Mouse (Mus musculus) hindbrain, embryonic 15.5 days (tissue): Measurements from ENCODE around the gene Smoc1. TPM values are rescaled to one million over a fixed set of nuclear protein-coding genes. Genes with fewer than 3 reads are reported as not detected.

Source experiments
- ATAC-seq: fragments of 200-750 bp; cut with Nextera tagmentation; 2 replicates; pipeline ENCODE4 v1.8.0; 2017; ENCODE audit warnings: low read depth, moderate number of reproducible peaks, moderate TSS enrichment; ENCODE audit not compliant: low FRiP score
- H3K27ac ChIP-seq: fragments of 300-500 bp; sonication (generic); replicated peaks from 2 replicates; pipeline ENCODE4 v1.5.1; 2015; ENCODE audit warnings: mild to moderate bottlenecking, inconsistent platforms
- H3K27me3 ChIP-seq: fragments of 300-500 bp; sonication (generic); 2 replicates; pipeline ENCODE4 v1.6.1; 2015; ENCODE audit warnings: control low read depth, inconsistent platforms
- H3K36me3 ChIP-seq: fragments of 300-500 bp; sonication (generic); 2 replicates; pipeline ENCODE4 v1.6.1; 2015; ENCODE audit warnings: control low read depth, inconsistent platforms
- H3K4me1 ChIP-seq: fragments of 300-500 bp; sonication (generic); replicated peaks from 2 replicates; pipeline ENCODE4 v1.6.1; 2015; ENCODE audit warnings: control low read depth, inconsistent platforms
- H3K4me2 ChIP-seq: fragments of 300-500 bp; sonication (generic); 2 replicates; pipeline ENCODE4 v1.6.1; 2015; ENCODE audit warnings: moderate library complexity, mild to moderate bottlenecking, inconsistent platforms
- H3K4me3 ChIP-seq: fragments of 300-500 bp; sonication (generic); 2 replicates; pipeline ENCODE4 v1.5.1; 2015; ENCODE audit warnings: mild to moderate bottlenecking, inconsistent platforms
- H3K9ac ChIP-seq: fragments of 300-500 bp; sonication (generic); 2 replicates; pipeline ENCODE4 v1.6.1; 2015; ENCODE audit warnings: inconsistent platforms
- H3K9me3 ChIP-seq: fragments of 300-500 bp; sonication (generic); 2 replicates; pipeline ENCODE4 v1.6.1; 2016; ENCODE audit warnings: control low read depth, inconsistent platforms
- WGBS: fragments of 180-500 bp; shearing (Covaris S2); methylation state at CpG from one replicate; pipeline ENCODE4 v1.1.7; 2015; 5-methylcytosine and 5-hydroxymethylcytosine counted together
- polyA plus RNA-seq: library from polyadenylated mRNA; unstranded; fragments of >200 nt; fragmentation: Nextera tagmentation; extraction: Ambion mirVana; gene quantifications from 2 replicates; pipeline ENCODE4 v1.2.1, GENCODE M21; 2015

Gene Smoc1
- polyA plus RNA-seq, 1 experiment from 2014 or later, result 37.7 TPM

DNA sequence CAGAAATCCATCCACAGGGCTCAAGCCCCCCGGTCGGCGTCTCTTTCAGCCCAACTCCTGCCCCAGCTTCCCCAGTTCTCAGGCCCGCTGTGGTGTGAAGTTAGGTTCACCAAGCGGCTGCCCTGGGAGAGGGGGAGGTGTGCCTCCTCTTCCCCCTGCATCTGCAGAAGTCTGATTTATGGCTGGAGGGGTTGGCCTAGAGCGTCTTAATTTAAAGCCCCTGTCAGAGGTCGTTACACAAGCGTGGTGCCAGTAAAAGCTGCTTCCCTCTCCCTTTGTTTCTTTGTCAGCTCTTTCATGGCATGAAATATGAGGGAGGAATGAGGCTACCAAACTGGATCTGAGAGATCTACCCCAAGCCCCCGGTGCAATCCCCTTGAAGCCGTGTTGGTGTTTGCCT, 139.5 kb downstream of the Smoc1 start:
- Histone ChIP-seq H3K4me3 (no peak overlapping the region), H3K4me1 (peaks cover 17% of the 10 kb centered on the region), H3K36me3 (no peaks in the 10 kb centered on the region), H3K27me3 (no peaks in the 10 kb centered on the region), H3K27ac (no peak overlapping the region), H3K9me3 (no peaks in the 10 kb centered on the region), H3K4me2 (no peak overlapping the region), H3K9ac (no peak overlapping the region)
- ATAC-seq, result no peak
- WGBS, result 12% methylated on average over 10 of the region's 10 CpGs

DNA sequence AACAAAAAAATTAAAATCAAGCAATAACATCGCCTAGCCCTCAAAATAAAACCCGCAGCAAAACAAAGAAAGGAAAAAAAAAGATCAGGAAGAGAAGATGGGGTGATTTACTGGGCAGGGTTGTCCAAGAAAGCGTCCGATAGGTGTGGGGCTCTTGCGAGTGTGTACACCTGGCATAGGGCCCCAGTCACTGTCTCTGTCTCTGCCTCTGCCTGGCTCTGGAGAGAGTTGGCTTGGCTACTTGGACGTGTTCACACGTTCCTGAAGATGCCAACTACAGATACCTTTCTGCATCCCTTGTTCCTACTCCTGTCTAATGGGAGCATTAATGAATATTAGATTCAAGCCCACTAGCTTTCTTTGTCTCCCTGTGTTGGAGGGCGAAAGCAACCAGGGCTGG, 140.0 kb downstream of the Smoc1 start:
- Histone ChIP-seq H3K4me2 (no peak overlapping the region), H3K36me3 (no peaks in the 10 kb centered on the region), H3K27me3 (no peaks in the 10 kb centered on the region), H3K9ac (no peak overlapping the region), H3K9me3 (no peaks in the 10 kb centered on the region), H3K4me1 (peaks cover 17% of the 10 kb centered on the region), H3K27ac (0 out of 2 replicates have a peak overlapping the region, but pooled peaks have one; percentile 3), H3K4me3 (no peak overlapping the region)
- 0 out of 2 replicates have a peak, but pooled peaks have one; percentile 23 for ATAC-seq
- 74% methylated on average over 8 of the region's 8 CpGs for WGBS

DNA sequence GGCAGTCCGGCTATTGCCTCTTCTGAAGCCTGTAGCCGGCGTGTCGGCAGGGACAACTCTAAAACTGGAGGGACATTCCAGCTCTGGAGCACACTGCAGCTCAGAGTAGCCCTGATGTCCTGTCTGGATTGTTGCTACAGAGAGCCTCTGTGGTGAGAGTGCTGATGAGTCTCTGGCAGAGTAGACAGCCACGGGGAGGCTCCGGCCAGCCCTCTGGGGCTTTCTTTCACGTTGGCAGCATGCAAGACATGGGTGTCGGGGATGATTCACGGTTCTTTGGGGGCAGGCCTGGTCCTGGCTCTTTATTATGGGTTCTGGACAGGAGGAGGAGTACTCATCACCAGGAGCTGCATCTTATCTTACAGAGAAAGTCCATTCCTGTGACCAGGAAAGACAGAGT, 140.5 kb downstream of the Smoc1 start:
- 60% methylated on average over 9 of the region's 9 CpGs for WGBS
- no peak overlapping the region for H3K4me3 ChIP-seq
- H3K27ac ChIP-seq, result 0 out of 2 replicates have a peak overlapping the region, but pooled peaks have one; percentile 3
- H3K4me2 ChIP-seq, result no peak overlapping the region
- H3K4me1 ChIP-seq, result peaks cover 17% of the 10 kb centered on the region
- H3K36me3 ChIP-seq, result no peaks in the 10 kb centered on the region
- H3K9ac ChIP-seq, result no peak overlapping the region
- no peaks in the 10 kb centered on the region for H3K27me3 ChIP-seq
- no peaks in the 10 kb centered on the region for H3K9me3 ChIP-seq
- peak; percentile 15; the same call in 1 of the 2 replicates for ATAC-seq

DNA sequence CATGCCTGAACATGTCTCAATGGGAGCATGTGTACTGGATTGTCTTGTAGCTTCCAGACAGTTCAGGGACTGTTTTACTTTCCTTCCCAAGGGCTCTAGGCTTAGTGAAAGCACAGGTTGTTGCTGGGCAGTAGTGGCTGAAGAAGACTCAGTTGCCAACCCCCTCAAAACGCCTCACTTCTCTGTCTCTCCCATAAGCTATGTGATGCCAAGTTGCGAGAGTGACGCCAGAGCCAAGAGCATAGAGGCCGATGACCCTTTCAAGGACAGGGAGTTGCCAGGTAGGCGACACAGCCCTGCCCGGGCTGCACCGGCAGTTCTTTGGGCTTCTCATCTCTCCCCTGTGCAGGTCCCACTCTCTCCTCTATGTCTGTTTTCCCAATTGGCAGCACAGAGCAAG, 141.4 kb downstream of the Smoc1 start:
- H3K9ac ChIP-seq, result no peak overlapping the region
- H3K27ac ChIP-seq, result no peak overlapping the region
- 93% methylated on average over 7 of the region's 7 CpGs for WGBS
- no peak overlapping the region for H3K4me2 ChIP-seq
- ATAC-seq, result no peak
- H3K9me3 ChIP-seq, result no peaks in the 10 kb centered on the region
- no peaks in the 10 kb centered on the region for H3K27me3 ChIP-seq
- H3K4me3 ChIP-seq, result no peak overlapping the region
- peaks cover 17% of the 10 kb centered on the region for H3K4me1 ChIP-seq
- H3K36me3 ChIP-seq, result no peaks in the 10 kb centered on the region

DNA sequence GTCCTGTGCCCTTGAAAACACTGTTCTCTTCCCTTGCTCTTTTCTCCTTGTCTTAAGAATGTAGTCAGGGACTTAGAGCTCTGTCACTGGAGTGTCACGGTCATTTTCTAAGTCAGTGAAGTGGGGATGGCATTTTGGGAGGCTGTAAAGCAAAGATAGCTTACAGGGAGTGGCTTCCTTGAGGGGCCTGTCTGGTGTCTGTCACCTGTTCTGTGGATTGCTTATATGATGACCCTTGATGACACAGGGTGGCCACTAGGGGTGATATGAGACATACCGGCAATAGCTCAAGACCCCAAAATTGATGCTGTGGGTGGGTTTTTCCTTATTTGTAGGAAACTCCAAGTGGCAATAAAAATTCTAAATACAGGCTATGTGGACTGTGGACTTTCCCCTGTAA, 141.9 kb downstream of the Smoc1 start:
- Histone ChIP-seq H3K4me3 (no peak overlapping the region), H3K9me3 (no peaks in the 10 kb centered on the region), H3K27me3 (no peaks in the 10 kb centered on the region), H3K4me1 (peaks cover 17% of the 10 kb centered on the region), H3K4me2 (no peak overlapping the region), H3K9ac (no peak overlapping the region), H3K36me3 (no peaks in the 10 kb centered on the region), H3K27ac (no peak overlapping the region)
- ATAC-seq, result no peak
- WGBS, result 84% methylated on average over 2 of the region's 2 CpGs

DNA sequence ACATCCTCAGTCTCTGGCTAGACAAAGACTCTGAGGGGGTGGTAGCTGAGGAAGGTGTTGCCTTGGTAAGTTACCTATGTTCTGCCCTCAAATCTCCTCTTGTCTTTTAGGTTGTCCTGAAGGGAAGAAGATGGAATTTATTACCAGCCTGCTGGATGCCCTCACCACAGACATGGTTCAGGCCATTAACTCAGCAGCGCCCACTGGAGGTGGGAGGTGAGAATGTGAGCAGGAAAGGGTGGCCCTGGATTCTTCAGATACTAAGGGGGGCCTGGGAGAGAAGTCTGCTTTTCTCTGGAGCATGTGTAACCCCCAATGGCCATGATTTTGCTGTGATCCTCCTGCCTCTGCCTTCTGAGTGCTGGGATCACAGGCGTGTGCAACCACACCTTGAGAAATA, 143.5 kb downstream of the Smoc1 start:
- Histone ChIP-seq H3K4me2 (no peak overlapping the region), H3K27ac (no peak overlapping the region), H3K4me1 (peaks cover 17% of the 10 kb centered on the region), H3K27me3 (no peaks in the 10 kb centered on the region), H3K9me3 (no peaks in the 10 kb centered on the region), H3K4me3 (no peak overlapping the region), H3K9ac (no peak overlapping the region), H3K36me3 (no peaks in the 10 kb centered on the region)
- no peak for ATAC-seq
- WGBS, result 91% methylated on average over 2 of the region's 2 CpGs

DNA sequence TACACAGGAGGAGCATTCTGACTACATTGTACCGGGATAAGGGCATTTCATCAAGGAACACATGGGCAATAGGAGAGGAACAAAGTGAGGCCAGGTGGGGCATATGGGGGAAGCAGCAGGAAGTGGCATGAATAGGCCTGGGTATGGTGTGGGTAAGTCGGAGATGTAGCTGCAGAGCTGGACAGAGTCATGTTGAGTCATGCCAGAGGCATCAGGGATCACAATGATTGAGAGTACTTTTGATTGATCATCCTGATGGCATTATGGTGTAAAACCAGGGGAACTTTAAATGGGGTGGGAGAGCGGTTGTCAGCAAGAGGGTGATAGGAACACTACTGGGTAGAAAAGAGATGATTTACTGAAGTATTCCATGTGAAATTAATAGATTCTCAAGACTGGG, 146.4 kb downstream of the Smoc1 start:
- Histone ChIP-seq H3K9ac (no peak overlapping the region), H3K9me3 (no peaks in the 10 kb centered on the region)

DNA sequence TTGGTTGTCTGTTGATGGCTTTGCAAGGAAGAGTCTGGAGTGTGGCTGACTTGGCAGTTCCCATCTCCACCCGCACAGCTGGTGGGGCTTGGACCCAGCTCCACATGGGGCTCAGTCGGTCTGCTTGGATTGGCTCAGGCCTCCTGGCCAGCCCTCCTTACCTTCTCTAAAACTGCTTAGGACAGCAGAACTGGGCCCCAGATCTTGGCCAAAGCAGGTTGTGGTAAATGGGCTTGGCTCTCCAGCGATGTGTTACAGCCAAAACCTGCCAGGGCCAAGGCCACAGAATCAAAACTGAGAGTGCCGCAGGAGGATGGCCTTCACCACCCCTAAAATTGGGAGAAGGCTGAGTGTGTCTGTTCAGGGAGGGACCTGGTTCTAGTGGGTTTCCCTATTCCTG, 147.3 kb downstream of the Smoc1 start:
- H3K9me3 ChIP-seq, result no peaks in the 10 kb centered on the region
- H3K36me3 ChIP-seq, result no peaks in the 10 kb centered on the region
- no peaks in the 10 kb centered on the region for H3K4me1 ChIP-seq
- H3K4me2 ChIP-seq, result no peak overlapping the region
- H3K27me3 ChIP-seq, result no peaks in the 10 kb centered on the region
- ATAC-seq, result no peak
- H3K4me3 ChIP-seq, result no peak overlapping the region
- H3K9ac ChIP-seq, result no peak overlapping the region
- no peak overlapping the region for H3K27ac ChIP-seq
- WGBS, result 85% methylated on average over 4 of the region's 4 CpGs

More for the DNA sequence above, 146.4 kb downstream of the Smoc1 start:
- no peaks in the 10 kb centered on the region for H3K27me3 ChIP-seq
- ATAC-seq, result no peak
- no peak overlapping the region for H3K4me3 ChIP-seq
- no peaks in the 10 kb centered on the region for H3K36me3 ChIP-seq
- H3K4me1 ChIP-seq, result no peaks in the 10 kb centered on the region
- no peak overlapping the region for H3K4me2 ChIP-seq
- 92% methylated on average over 3 of the region's 3 CpGs for WGBS
- no peak overlapping the region for H3K27ac ChIP-seq

DNA sequence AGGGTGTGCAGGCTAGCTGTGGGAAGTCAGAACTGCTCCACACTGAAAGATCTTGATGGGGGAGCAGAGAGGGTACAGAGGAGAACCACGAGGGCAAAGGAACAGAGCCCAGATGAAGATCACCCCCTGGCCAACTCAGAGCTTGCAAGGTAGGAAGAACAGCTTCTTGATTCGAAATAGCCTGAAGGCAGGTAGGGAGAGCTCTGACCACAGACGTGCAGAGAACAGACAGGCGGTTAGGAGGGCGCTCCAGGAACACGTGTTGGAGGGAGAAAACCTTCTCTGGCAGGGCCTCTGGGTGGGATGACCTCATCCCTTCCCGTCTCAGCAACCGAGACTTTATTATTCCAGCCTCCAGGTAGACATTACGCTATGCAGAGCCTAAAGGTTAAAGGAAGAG, 148.6 kb downstream of the Smoc1 start:
- no peak for ATAC-seq
- Histone ChIP-seq H3K27me3 (no peaks in the 10 kb centered on the region), H3K9me3 (no peaks in the 10 kb centered on the region), H3K27ac (no peak overlapping the region), H3K4me3 (no peak overlapping the region), H3K36me3 (no peaks in the 10 kb centered on the region), H3K4me2 (no peak overlapping the region), H3K9ac (no peak overlapping the region), H3K4me1 (no peaks in the 10 kb centered on the region)
- 62% methylated on average over 9 of the region's 9 CpGs for WGBS

DNA sequence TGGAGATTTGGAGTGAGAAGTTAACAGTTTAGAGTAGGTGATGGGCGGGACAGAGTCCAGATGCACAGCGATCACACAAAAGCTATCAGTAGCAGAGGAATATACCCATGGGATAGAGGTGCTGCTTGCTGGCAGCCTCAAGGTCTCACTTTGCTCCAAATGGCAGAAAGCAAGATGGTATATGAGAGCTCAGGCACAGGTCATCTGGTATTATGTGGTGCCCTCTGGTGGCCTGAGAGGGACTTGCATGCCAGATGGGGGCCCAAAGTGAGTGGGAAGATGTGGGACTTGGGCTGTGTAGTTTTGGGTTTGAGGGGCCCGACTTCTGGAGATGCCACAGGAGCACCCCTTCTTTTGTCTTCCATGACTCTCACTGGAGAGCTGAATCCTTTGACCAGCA, 155.5 kb downstream of the Smoc1 start:
- 62% methylated on average over 3 of the region's 3 CpGs for WGBS
- no peaks in the 10 kb centered on the region for H3K36me3 ChIP-seq
- no peak overlapping the region for H3K27ac ChIP-seq
- H3K9ac ChIP-seq, result no peak overlapping the region
- H3K4me2 ChIP-seq, result no peak overlapping the region
- ATAC-seq, result peak; percentile 38; the same call in 1 of the 2 replicates
- H3K9me3 ChIP-seq, result no peaks in the 10 kb centered on the region
- no peak overlapping the region for H3K4me3 ChIP-seq
- H3K27me3 ChIP-seq, result no peaks in the 10 kb centered on the region
- H3K4me1 ChIP-seq, result no peaks in the 10 kb centered on the region

DNA sequence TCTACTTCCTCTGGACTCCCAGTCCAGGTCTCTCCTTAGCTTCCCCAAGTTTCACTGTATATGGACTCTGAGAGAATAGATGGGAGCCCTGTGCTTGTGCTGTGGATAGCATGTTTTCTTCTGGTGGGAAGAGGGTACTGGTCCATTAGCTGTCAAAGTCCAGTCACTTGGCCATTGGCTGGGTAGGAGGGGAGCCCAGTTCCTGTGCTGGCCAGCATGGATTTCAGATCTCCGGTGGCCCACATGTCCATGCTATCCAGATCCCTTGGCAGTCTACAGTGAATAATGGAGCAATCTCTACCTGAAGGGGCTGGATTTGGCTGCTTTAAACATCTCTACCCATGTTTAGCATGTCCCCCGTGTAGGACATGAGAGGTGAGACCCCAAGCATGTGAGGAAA, 158.4 kb downstream of the Smoc1 start:
- Histone ChIP-seq H3K4me3 (no peak overlapping the region), H3K36me3 (no peaks in the 10 kb centered on the region), H3K9me3 (no peaks in the 10 kb centered on the region), H3K4me1 (no peaks in the 10 kb centered on the region), H3K4me2 (no peak overlapping the region), H3K9ac (no peak overlapping the region), H3K27ac (no peak overlapping the region), H3K27me3 (no peaks in the 10 kb centered on the region)
- no peak for ATAC-seq
- WGBS, result 96% methylated on average over 2 of the region's 2 CpGs

DNA sequence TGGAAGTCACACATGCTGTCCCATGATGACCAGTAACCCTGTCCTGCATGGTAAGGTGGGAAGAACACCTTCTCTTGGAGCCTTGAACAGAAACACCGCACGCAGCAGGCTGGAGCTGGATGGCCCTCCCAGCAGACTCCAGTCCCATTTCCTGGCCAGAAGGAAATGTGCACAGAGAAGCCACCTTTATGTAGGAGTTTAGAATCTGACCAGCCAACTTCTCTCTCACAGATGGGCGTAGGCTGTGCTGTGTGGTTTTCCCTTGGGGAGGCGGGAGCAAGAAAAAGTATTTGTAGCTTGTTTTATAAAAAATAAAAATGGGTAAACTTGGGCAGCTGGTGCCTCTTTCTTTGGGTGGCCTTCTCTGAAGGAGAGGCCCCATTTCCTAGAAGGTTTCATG, 159.5 kb downstream of the Smoc1 start:
- no peak overlapping the region for H3K9ac ChIP-seq
- H3K27ac ChIP-seq, result no peak overlapping the region

DNA sequence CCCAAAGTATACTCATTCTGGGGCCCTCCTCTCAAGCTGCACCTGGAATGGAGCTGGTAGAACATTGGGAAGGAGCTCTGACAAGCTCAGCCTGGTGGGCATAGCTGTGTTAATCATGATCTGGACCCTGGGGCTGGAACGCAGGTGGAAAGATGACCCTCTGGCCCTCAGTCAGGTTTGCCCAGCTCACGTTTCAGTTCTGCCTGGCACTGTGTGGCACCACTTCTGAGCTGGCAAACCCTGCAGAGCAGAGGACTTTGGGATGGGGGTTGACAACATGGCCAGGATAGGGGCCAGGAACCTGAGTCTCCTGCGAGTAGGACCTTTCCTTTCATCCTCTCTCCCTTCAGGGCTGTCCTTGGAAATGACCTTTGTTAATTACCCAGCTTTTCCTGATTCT, 160.1 kb downstream of the Smoc1 start:
- no peak overlapping the region for H3K27ac ChIP-seq
- no peak overlapping the region for H3K9ac ChIP-seq
- ATAC-seq, result no peak
- H3K4me1 ChIP-seq, result no peaks in the 10 kb centered on the region
- H3K36me3 ChIP-seq, result no peaks in the 10 kb centered on the region
- WGBS, result 88% methylated on average over 3 of the region's 3 CpGs
- no peak overlapping the region for H3K4me3 ChIP-seq
- H3K4me2 ChIP-seq, result no peak overlapping the region
- H3K27me3 ChIP-seq, result no peaks in the 10 kb centered on the region
- no peaks in the 10 kb centered on the region for H3K9me3 ChIP-seq

More for the DNA sequence above, 159.5 kb downstream of the Smoc1 start:
- no peak overlapping the region for H3K4me2 ChIP-seq
- H3K27me3 ChIP-seq, result no peaks in the 10 kb centered on the region
- 95% methylated on average over 4 of the region's 4 CpGs for WGBS
- no peak overlapping the region for H3K4me3 ChIP-seq
- no peaks in the 10 kb centered on the region for H3K9me3 ChIP-seq
- ATAC-seq, result no peak
- H3K36me3 ChIP-seq, result no peaks in the 10 kb centered on the region
- H3K4me1 ChIP-seq, result no peaks in the 10 kb centered on the region
